Mouse (Mus musculus) testis, adult 2 months (tissue): ENCODE measurements around the gene Eif2d. TPM values are rescaled to one million over a fixed set of nuclear protein-coding genes. Genes with fewer than 3 reads are reported as not detected.
"Not testable (repeated sequence)": the region's sequence is repeated elsewhere in the genome, so short reads cannot be mapped to it uniquely, and the experiment has no call there.

Experiments
- H3K27ac ChIP-seq: fragments of 200-500 bp; 2 replicates; pipeline ENCODE4 v1.5.1; 2012; ENCODE audit warnings: low read depth, low read length; ENCODE audit not compliant: control insufficient read depth, insufficient read depth
- H3K27me3 ChIP-seq: fragments of 200-500 bp; 2 replicates; pipeline ENCODE4 v1.6.1; 2012; ENCODE audit warnings: mild to moderate bottlenecking, low read length, moderate library complexity; ENCODE audit not compliant: control insufficient read depth, insufficient read depth
- H3K36me3 ChIP-seq: fragments of 200-500 bp; 2 replicates; pipeline ENCODE4 v1.6.1; 2012; ENCODE audit warnings: mild to moderate bottlenecking, low read length; ENCODE audit not compliant: control insufficient read depth, insufficient read depth
- H3K4me1 ChIP-seq: fragments of 200-500 bp; 2 replicates; pipeline ENCODE4 v1.6.1; 2012; ENCODE audit warnings: low read length; ENCODE audit not compliant: control insufficient read depth, insufficient read depth
- H3K4me3 ChIP-seq: fragments of 200-500 bp; 2 replicates; pipeline ENCODE4 v1.5.1; 2012; ENCODE audit warnings: low read depth, mild to moderate bottlenecking, low read length, moderate library complexity, mixed read lengths; ENCODE audit not compliant: control insufficient read depth
- CTCF ChIP-seq: fragments of 200-500 bp; IDR thresholded peaks from 2 replicates; pipeline ENCODE4 v1.5.1; 2012; ENCODE audit warnings: low read depth, mild to moderate bottlenecking, inconsistent platforms, low read length, moderate library complexity; ENCODE audit not compliant: control insufficient read depth, insufficient read depth, insufficient replicate concordance
- POLR2A ChIP-seq: fragments of 200-500 bp; IDR thresholded peaks from 2 replicates; pipeline ENCODE4 v1.6.1; 2012; ENCODE audit warnings: low read depth, mild to moderate bottlenecking, inconsistent platforms, low read length, moderate library complexity; ENCODE audit not compliant: control insufficient read depth
- polyA plus RNA-seq: library from polyadenylated mRNA; depleted of rRNA; stranded (reverse); fragments of >200 nt; gene quantifications from 2 replicates; pipeline ENCODE4 v1.2.3, GENCODE M21; 2012

Gene Eif2d
- polyA plus RNA-seq, 1 experiment, result 18.1 TPM

DNA sequence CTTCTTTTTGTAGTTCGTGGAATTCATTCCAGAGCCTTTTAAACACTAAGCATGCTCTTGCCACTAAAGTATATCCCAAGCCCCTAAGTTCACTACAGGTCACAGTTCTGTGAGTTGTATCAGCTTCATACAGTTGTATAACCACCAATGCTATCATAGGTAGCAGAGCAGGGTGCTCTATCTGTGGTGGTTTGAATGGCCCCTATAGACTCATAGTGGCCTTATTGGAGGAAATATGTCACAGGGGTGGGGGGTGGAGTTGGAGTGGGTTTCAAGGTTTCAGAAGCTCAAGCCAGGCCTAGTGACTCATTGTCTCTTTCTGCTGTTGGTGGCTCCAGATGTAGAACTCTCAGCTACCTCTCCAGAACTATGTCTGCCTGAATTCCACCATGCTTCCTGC, 10.5 kb upstream of the Eif2d start:
- no peak for TF ChIP-seq POLR2A
- no peak for TF ChIP-seq CTCF
- peaks cover 7% of the 10 kb centered on the region; the same call in 1 of the 2 replicates for H3K4me1 ChIP-seq
- no peaks in the 10 kb centered on the region for H3K36me3 ChIP-seq
- no peak overlapping the region for H3K4me3 ChIP-seq
- no peaks in the 10 kb centered on the region for H3K27me3 ChIP-seq
- no peak overlapping the region for H3K27ac ChIP-seq

DNA sequence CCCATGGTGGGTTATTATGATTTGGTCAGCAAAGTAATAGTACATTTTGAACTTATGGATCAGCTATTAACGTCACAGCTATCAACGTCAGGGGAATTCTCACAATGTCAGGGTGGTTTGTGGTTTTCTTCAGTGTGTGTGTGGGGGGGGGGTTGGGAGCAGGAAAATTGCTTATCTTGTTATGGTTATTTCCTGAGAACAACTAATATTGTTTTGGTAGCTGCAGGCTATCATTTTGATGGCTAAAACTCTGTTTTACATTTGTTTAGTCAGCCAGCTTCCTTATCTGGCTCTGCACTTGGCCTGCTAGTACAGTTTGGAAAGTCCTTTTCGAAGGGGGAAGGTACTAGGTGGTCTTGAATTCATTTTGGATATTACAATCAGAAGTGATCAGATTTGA, 7.8 kb upstream of the Eif2d start:
- not testable (repeated sequence) for H3K4me1 ChIP-seq, H3K36me3 ChIP-seq, H3K27me3 ChIP-seq, H3K27ac ChIP-seq, H3K4me3 ChIP-seq

DNA sequence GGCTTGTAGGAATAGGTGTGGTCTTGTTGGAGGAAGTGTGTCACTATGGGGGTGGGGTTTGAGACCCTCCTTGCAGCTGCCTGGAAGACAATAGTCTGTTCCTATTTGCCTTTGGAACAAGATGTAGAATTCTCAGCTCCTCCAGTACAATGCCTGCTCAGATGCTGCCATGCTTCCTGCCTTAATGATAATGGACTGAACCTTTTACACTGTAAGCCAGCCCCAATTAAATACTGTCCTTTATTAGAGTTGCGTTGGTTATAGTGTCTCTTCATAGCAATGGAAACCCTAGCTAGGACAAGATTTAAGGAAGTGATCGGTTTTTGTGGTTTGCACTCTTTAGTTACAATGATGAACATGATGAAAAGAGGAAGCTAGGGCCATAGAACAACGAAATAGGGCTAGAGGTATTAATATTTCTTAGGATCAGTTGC, 6.8 kb upstream of the Eif2d start:
- Histone ChIP-seq H3K4me3 (no peak overlapping the region), H3K27ac (no peak overlapping the region)

DNA sequence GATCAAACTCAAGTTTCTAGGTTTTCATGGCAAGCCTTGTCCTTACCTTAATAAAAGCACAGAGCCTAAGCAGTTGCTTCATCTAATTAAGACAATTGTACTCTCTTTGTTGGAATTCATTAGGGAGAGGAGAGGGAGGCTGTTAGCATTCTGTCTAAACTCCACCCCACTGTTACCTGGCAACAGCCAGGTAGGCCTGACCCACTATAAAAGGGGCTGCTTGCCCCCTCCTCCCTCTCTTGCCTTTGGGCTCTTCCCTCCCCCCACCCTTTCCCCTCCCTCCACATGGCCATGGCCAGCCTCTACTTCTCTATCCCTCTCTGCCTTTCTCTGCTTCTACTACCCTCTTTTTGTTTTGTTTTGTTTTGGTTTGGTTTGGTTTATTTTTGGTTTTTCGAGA, 3.5 kb upstream of the Eif2d start:
- H3K27me3 ChIP-seq, result no peaks in the 10 kb centered on the region
- no peak overlapping the region for H3K27ac ChIP-seq
- no peak overlapping the region for H3K4me3 ChIP-seq
- TF ChIP-seq POLR2A, result no peak
- no peak for TF ChIP-seq CTCF
- H3K36me3 ChIP-seq, result no peaks in the 10 kb centered on the region
- peaks cover under 1% of the 10 kb centered on the region; the same call in 1 of the 2 replicates for H3K4me1 ChIP-seq

More for the DNA sequence above, 6.8 kb upstream of the Eif2d start:
- Histone ChIP-seq H3K4me1 (no peaks in the 10 kb centered on the region; the same call in 1 of the 2 replicates), H3K36me3 (no peaks in the 10 kb centered on the region), H3K27me3 (no peaks in the 10 kb centered on the region)
- TF ChIP-seq POLR2A (no peak), CTCF (no peak)

DNA sequence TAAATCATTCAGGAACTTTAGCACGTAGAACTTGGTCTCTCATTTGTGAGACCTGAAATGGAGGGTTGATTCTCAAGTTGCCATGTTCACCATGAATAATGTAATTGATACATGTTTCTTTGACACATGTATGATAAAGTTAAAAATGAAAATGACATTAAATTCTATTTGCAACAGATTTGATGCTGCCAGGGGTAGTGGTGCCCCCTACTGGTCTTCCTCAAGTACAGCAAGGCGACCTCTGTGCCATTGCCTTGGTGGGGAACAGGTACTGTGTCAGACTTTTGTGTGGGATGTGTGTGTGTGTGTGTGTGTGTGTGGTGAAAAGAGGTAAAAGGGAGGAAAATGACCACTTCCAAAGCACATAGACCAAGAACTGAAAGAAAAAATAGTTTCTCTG, 2.5 kb downstream of the Eif2d start:
- H3K4me1 ChIP-seq, result peaks cover 2% of the 10 kb centered on the region; the same call in 1 of the 2 replicates
- no peak overlapping the region for H3K27ac ChIP-seq
- TF ChIP-seq CTCF, result peak; percentile 76; the same call in 1 of the 2 replicates
- no peak for TF ChIP-seq POLR2A
- no peaks in the 10 kb centered on the region for H3K27me3 ChIP-seq
- no peak overlapping the region for H3K4me3 ChIP-seq
- no peaks in the 10 kb centered on the region for H3K36me3 ChIP-seq

DNA sequence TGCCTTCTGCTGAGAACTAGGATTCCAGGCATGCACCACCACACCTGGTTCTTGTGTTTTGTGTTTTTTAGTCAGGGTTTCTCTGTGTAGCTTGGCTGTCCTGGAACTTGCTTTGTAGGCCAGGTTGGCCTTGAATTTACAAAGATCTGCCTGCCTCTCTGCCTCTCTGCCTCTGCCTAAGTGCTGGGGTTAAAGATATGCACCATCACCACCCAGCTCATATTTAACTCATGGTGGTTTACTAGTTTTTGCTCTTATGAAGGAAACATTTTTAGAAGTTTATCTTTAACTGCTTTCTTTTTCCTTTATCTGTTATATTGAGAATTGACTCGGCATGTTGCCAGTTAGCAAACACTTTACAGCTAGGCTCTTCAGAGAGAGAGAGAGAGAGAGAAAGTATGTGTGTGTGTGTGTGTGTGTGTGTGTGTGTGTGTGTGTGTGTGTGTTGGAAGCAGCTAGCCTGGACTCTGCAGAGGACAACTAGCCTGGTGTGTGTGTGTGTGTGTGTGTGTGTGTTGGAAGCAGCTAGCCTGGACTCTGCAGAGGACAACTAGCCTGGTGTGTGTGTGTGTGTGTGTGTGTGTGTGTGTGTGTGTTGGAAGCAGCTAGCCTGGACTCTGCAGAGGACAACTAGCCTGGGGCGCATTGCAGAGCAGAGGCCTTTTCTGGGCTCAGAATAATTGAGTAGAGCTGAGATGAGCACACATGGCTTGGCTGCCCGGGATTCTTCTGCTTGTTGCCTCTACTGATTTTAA, 6.8 kb downstream of the Eif2d start:
- H3K36me3 ChIP-seq, H3K27me3 ChIP-seq, H3K4me3 ChIP-seq, H3K4me1 ChIP-seq, H3K27ac ChIP-seq: not testable (repeated sequence)

DNA sequence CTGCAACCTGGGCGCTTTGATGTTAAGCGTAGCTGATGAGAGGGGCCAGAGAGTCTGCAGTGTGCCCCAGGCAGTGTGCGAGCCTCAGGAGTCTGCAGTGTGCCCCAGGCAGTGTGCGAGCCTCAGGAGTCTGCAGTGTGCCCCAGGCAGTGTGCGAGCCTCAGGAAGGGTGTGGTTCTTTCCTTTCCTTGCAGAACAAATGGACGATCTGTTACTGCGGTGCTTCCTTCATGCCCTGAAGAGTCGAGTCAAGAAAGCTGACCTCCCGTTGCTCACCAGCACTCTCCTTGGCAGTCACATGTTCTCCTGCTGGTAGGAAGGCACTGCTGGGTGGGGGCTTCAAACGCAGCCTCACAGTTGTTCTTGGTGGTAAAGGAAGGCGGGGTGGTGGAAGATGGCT, 8.1 kb downstream of the Eif2d start:
- H3K4me3 ChIP-seq, result no peak overlapping the region
- no peaks in the 10 kb centered on the region for H3K4me1 ChIP-seq
- no peak overlapping the region for H3K27ac ChIP-seq
- TF ChIP-seq POLR2A (no peak), CTCF (no peak)
- no peaks in the 10 kb centered on the region for H3K27me3 ChIP-seq
- peaks cover 9% of the 10 kb centered on the region for H3K36me3 ChIP-seq

DNA sequence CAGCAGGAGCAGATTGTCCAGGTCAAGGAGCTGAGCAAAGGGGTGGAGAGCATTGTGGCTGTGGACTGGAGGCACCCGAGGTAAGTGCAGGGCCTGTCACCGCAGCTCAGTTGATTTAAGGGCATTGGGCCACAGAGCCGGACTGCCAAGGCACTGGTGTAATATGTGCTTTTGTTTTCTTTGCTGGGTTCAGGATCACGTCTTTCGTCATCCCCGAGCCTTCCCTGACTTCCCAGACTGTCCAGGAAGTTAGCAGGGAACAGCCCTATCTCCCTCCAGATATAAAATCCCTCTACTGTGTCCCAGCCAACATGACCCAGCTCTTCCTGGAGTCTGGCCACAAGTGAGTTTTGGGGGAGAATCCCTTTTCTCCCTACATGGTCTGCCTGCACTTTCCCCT, 11.4 kb downstream of the Eif2d start:
- Histone ChIP-seq H3K27ac (no peak overlapping the region), H3K36me3 (peaks cover 9% of the 10 kb centered on the region), H3K4me1 (no peaks in the 10 kb centered on the region), H3K27me3 (no peaks in the 10 kb centered on the region), H3K4me3 (no peak overlapping the region)
- no peak for TF ChIP-seq CTCF
- TF ChIP-seq POLR2A, result no peak
